Mouse (Mus musculus) forebrain, embryonic 16.5 days (tissue): ENCODE measurements around the gene Rps10. TPM values are rescaled to one million over a fixed set of nuclear protein-coding genes. Genes with fewer than 3 reads are reported as not detected.
A peak's percentile ranks its signal among the peaks of the same experiment; 100 is the strongest.

Experiments
- ATAC-seq: fragments of 200-750 bp; cut with Nextera tagmentation; 2 replicates; pipeline ENCODE4 v1.8.0; 2017; ENCODE audit warnings: mild to moderate bottlenecking, moderate library complexity
- H3K27ac ChIP-seq: fragments of 300-500 bp; sonication (generic); 2 replicates; pipeline ENCODE4 v1.5.1; 2014; ENCODE audit warnings: low read length, control low read depth
- H3K27me3 ChIP-seq: fragments of 300-500 bp; sonication (generic); replicated peaks from 2 replicates; pipeline ENCODE4 v1.6.1; 2014; ENCODE audit warnings: low read length; ENCODE audit not compliant: control insufficient read depth, insufficient read depth
- H3K36me3 ChIP-seq: fragments of 300-500 bp; sonication (generic); 2 replicates; pipeline ENCODE4 v1.6.1; 2014; ENCODE audit not compliant: control insufficient read depth, insufficient read depth
- H3K4me1 ChIP-seq: fragments of 300-500 bp; sonication (generic); replicated peaks from 2 replicates; pipeline ENCODE4 v1.6.1; 2014; ENCODE audit warnings: low read length; ENCODE audit not compliant: control insufficient read depth, insufficient read depth
- H3K4me2 ChIP-seq: fragments of 300-500 bp; sonication (generic); 2 replicates; pipeline ENCODE4 v1.6.1; 2014; ENCODE audit warnings: mild to moderate bottlenecking, low read length, control low read depth
- H3K4me3 ChIP-seq: fragments of 300-500 bp; sonication (generic); replicated peaks from 2 replicates; pipeline ENCODE4 v1.5.1; 2014; ENCODE audit warnings: mild to moderate bottlenecking, low read length, control low read depth
- H3K9ac ChIP-seq: fragments of 300-500 bp; sonication (generic); replicated peaks from 2 replicates; pipeline ENCODE4 v1.6.1; 2014; ENCODE audit warnings: low read depth, low read length, control low read depth
- H3K9me3 ChIP-seq: fragments of 300-500 bp; sonication (generic); 2 replicates; pipeline ENCODE4 v1.6.1; 2016; ENCODE audit warnings: low read length; ENCODE audit not compliant: control insufficient read depth
- WGBS: fragments of 180-500 bp; shearing (Covaris S2); extraction: QIAGEN DNeasy Blood & Tissue Kit; methylation state at CpG from one replicate; pipeline ENCODE4 v1.1.7; 2014; 5-methylcytosine and 5-hydroxymethylcytosine counted together
- polyA plus RNA-seq: library from polyadenylated mRNA; unstranded; fragments of >200 nt; fragmentation: Nextera tagmentation; extraction: Ambion mirVana; gene quantifications from 2 replicates; pipeline ENCODE4 v1.2.1, GENCODE M21; 2015

Rps10 gene
- polyA plus RNA-seq, 1 experiment from 2014 or later: 467 TPM

GRCm38 (mm10) chr17:27634871-27635574, 1.4 kb downstream of the Rps10 start, which contains the start of gene RPS10-NUDT3:
TSS of gene RPS10-NUDT3 (minus strand) at chr17:27635222.
- H3K9me3 ChIP-seq: no peaks in the 10 kb centered on the region
- H3K4me1 ChIP-seq: peaks cover 36% of the 10 kb centered on the region
- peak within 1 kb of the TSS; percentile 78 for H3K9ac ChIP-seq
- 0% methylated on average over 46 of the region's 72 CpGs for WGBS
- no peaks in the 10 kb centered on the region for H3K27me3 ChIP-seq
- H3K4me3 ChIP-seq: peak within 1 kb of the TSS; percentile 78
- H3K4me2 ChIP-seq: peak within 1 kb of the TSS; percentile 84
- ATAC-seq: peak; percentile 99
- H3K36me3 ChIP-seq: peaks cover 19% of the 10 kb centered on the region
- peak within 1 kb of the TSS; percentile 87 for H3K27ac ChIP-seq

GRCm38 (mm10) chr17:27629249-27630020, 7.0 kb downstream of the Rps10 start:
- peak; percentile 46; the same call in 1 of the 2 replicates for ATAC-seq
- 69% methylated on average over 2 of the region's 2 CpGs for WGBS

GRCm38 (mm10) chr17:27628376-27628775, 8.1 kb downstream of the Rps10 start:
- Histone ChIP-seq H3K36me3 (peaks cover 20% of the 10 kb centered on the region), H3K9me3 (no peaks in the 10 kb centered on the region), H3K4me2 (no peak overlapping the region), H3K9ac (no peak overlapping the region), H3K4me1 (peaks cover 24% of the 10 kb centered on the region), H3K27ac (no peak overlapping the region), H3K27me3 (no peaks in the 10 kb centered on the region), H3K4me3 (no peak overlapping the region)
- WGBS: 87% methylated on average over 8 of the region's 8 CpGs
- no peak for ATAC-seq

More at GRCm38 (mm10) chr17:27629249-27630020, 7.0 kb downstream of the Rps10 start:
- Histone ChIP-seq H3K27me3 (no peaks in the 10 kb centered on the region), H3K4me1 (peaks cover 25% of the 10 kb centered on the region), H3K9ac (no peak overlapping the region), H3K4me2 (no peak overlapping the region), H3K4me3 (no peak overlapping the region), H3K27ac (no peak overlapping the region), H3K36me3 (peaks cover 20% of the 10 kb centered on the region), H3K9me3 (no peaks in the 10 kb centered on the region)

GRCm38 (mm10) chr17:27627451-27627850, 9.0 kb downstream of the Rps10 start:
- Histone ChIP-seq H3K27me3 (no peaks in the 10 kb centered on the region), H3K9me3 (no peaks in the 10 kb centered on the region), H3K9ac (no peak overlapping the region), H3K4me2 (no peak overlapping the region), H3K27ac (no peak overlapping the region), H3K36me3 (peaks cover 20% of the 10 kb centered on the region), H3K4me1 (peaks cover 17% of the 10 kb centered on the region), H3K4me3 (no peak overlapping the region)
- no peak for ATAC-seq
- 35% methylated on average over 5 of the region's 5 CpGs for WGBS

- Histone ChIP-seq H3K36me3 (peaks cover 13% of the 10 kb centered on the region), H3K27ac (peak overlapping the region; percentile 48), H3K27me3 (no peaks in the 10 kb centered on the region), H3K9me3 (no peaks in the 10 kb centered on the region), H3K4me2 (no peak overlapping the region), H3K9ac (0 out of 2 replicates have a peak overlapping the region, but pooled peaks have one; percentile 20), H3K4me3 (no peak overlapping the region), H3K4me1 (peaks cover 17% of the 10 kb centered on the region)
- WGBS: 8% methylated on average over 5 of the region's 5 CpGs
- peak; percentile 11; the same call in 1 of the 2 replicates for ATAC-seq
These were observed 9.8 kb downstream of the Rps10 start for GRCm38 (mm10) chr17:27626681-27627080.

- no peak overlapping the region for H3K4me3 ChIP-seq
These were observed 10.8 kb downstream of the Rps10 start for GRCm38 (mm10) chr17:27625455-27626251.

GRCm38 (mm10) chr17:27623360-27624326, 12.8 kb downstream of the Rps10 start, which contains the start of gene Nudt3:
TSS of gene Nudt3 (minus strand) at chr17:27623495.
- Histone ChIP-seq H3K4me2 (peak within 1 kb of the TSS; percentile 64), H3K9me3 (no peaks in the 10 kb centered on the region), H3K9ac (peak within 1 kb of the TSS; percentile 99), H3K4me1 (peaks cover 38% of the 10 kb centered on the region), H3K27me3 (no peaks in the 10 kb centered on the region), H3K36me3 (no peaks in the 10 kb centered on the region), H3K4me3 (peak within 1 kb of the TSS; percentile 92), H3K27ac (peak within 1 kb of the TSS; percentile 98)
- 8% methylated on average over 87 of the region's 91 CpGs for WGBS
- peak; percentile 90 for ATAC-seq

More at GRCm38 (mm10) chr17:27625455-27626251, 10.8 kb downstream of the Rps10 start:
- Histone ChIP-seq H3K9ac (no peak overlapping the region), H3K9me3 (no peaks in the 10 kb centered on the region), H3K27me3 (no peaks in the 10 kb centered on the region), H3K36me3 (peaks cover 6% of the 10 kb centered on the region), H3K4me2 (no peak overlapping the region), H3K27ac (no peak overlapping the region), H3K4me1 (peaks cover 21% of the 10 kb centered on the region)
- WGBS: 40% methylated on average over 7 of the region's 7 CpGs
- ATAC-seq: no peak
